Mouse (Mus musculus) spleen, adult 2 months (tissue): ENCODE measurements around the gene Gm42688.

ENCODE experiments used
- CTCF ChIP-seq: fragments of 200-500 bp; IDR thresholded peaks from 2 replicates; pipeline ENCODE4 v1.5.1; 2011; ENCODE audit warnings: mild to moderate bottlenecking, inconsistent platforms; ENCODE audit not compliant: insufficient read depth, insufficient read length, insufficient replicate concordance; ENCODE audit errors: extremely low read depth
- POLR2A ChIP-seq: fragments of 200-500 bp; IDR thresholded peaks from 2 replicates; pipeline ENCODE4 v1.6.1; 2011; ENCODE audit warnings: low read depth, low read length, inconsistent platforms

GRCm38 (mm10) chr6:83107566-83108400 is 6.4 kb downstream of the Gm42688 start:
- TF ChIP-seq CTCF = peak; percentile 76; the same call in 1 of the 2 replicates
- TF ChIP-seq POLR2A = no peak
